Mouse (Mus musculus) cerebellum, postnatal 25 days (tissue): ENCODE measurements around the gene Rfx1.

Experiments used
- DNase-seq, 2 experiments: peaks; one replicate each; pipeline ENCODE4 v3.0.0; 2021; ENCODE audit warnings: mixed read lengths in 2 of 2

Gene Rfx1

GRCm38 (mm10) chr8:84096061-84096460 is 29.4 kb downstream of the Rfx1 start:
- peak in 1 of 2 experiments; percentile 10 for DNase-seq

- DNase-seq = no peak
Observed at GRCm38 (mm10) chr8:84098376-84098775, 31.7 kb downstream of the Rfx1 start.

- peak in 1 of 2 experiments; percentile 42 for DNase-seq
Observed at GRCm38 (mm10) chr8:84101476-84102270, 35.0 kb downstream of the Rfx1 start.

- DNase-seq = peak in 1 of 2 experiments; percentile 55
Observed at GRCm38 (mm10) chr8:84103601-84104000, 37.0 kb downstream of the Rfx1 start.

GRCm38 (mm10) chr8:84104221-84104620 is 37.6 kb downstream of the Rfx1 start:
- DNase-seq = peak in 1 of 2 experiments; percentile 77

DNA sequence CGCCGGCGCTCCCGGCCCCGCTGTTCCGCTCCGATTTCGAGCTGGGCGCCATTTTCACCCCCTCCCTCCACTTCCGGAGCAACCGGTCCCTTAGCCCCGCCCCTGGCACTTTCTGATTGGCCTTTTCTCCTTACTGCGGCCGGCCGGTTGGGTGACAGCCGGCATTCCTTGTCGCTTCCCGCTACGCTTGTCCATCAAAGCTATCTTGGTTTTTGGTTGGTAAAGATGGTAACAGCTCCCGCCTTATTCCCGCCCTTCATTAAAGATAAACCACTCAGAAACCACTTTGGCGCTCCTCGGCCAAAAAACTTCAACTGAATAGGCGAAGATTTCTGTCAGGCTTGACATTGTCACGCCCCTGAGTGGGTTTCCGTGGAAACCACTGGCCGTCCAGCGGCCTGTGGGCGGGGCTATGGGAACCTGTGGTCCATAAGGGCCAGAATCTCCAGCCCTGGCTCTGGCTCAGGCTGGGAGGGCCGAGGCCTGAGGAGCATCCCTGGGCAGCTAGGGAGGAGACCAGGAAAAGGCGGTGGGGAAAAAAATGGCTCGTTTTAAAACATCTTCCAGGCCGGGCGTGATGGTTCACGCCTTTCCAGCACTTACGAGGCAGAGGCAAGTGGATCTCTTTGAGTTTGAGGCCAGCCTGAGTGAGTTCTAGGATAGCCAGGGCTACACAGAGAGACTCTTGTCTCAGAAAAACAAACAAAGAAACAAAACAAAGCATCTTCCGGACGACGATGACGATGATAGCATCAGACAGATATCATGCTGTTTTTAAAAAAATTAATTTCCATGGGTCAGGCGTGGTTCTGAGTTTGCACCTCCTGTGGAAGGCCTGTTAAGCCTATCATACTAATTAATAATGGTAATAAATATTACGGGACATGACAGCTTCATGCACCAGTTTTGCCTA is 38.3 kb downstream of the Rfx1 start, which contains the start of gene Dcaf15:
TSS of gene Dcaf15 (minus strand) at position 72 of the 913 bp plus-strand sequence.
- peak; percentile 97 to 99 for DNase-seq

GRCm38 (mm10) chr8:84105676-84106075 is 39.0 kb downstream of the Rfx1 start:
- no peak for DNase-seq

DNA sequence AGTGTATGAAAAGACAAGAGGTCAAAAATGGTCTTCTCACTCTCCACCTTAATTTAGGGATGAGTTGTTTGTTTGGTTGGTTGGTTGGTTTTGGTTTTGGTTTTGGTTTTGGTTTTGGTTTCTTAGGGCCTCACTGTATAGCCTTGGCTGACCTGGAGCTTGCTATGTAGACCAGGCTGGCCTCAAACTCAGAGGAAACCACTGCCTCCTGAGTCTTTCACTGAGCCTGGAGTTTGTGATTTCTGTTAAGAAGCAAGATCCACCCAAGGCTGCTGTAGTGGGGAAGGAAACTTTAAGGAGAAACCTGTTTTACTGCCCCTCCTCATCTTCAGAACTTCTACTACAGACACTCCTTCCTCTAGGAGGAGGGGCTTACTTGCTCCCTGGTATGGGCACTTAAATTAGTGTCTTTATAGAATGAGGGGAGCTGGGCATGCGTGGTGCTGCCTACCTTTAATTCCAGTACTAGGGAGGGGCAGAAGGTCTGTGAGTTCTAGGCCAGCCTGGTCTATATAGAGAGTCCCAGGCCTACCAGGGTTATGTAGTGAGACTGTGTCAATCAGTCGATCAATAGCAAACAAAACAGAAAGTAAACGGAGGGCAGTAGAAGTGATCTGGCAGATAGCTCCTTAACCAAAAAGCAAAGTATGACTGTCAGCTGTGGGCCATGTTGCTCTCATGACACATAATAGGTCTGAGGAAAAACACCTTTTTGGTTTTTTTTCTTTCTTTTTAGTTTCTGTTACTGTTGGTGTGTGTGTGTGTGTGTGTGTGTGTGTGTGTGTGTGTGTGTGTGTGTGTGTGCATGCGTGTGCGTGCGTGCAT is 39.8 kb downstream of the Rfx1 start:
- no peak for DNase-seq

DNA sequence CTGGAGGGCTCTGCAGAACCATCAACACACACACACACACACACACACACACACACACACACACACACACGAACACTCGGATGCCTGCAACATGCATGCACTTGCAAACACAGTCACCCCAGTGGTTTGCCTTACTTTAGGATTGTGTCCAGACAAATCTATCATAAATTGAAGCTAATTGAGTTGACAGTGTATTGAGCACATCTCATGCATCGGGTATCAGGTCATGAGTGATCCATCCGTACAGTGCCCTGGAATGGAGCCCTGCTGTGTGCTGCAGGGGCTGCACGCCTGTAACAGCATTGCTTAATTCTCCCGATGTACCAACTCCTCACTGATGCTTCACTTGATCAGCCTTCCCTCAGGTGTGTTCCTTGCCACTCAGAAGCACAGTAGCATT is 49.0 kb downstream of the Rfx1 start:
- no peak for DNase-seq

- DNase-seq = no peak
Observed at GRCm38 (mm10) chr8:84122151-84122550, 55.5 kb downstream of the Rfx1 start.

DNA sequence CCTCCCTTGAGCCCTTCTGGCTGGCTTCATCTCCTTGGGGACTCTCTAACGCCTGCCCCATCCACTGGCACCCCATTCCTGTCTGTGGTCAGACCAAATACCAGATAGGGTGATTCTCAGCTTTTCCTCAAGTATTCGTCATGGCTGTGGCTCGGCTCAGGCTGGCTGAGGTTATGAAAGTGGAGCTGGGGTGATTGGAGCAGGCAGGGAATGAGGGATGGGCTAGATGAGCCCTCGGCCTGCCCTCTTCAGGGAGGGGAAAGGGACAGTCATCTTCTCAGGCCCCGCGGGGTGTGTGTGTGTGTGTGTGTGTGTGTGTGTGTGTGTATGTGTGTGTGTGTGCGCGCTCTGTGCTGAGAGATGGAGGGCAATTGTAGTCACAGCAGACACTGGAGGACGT is 59.0 kb downstream of the Rfx1 start, which contains the start of gene Podnl1:
TSS of gene Podnl1 (plus strand) at position 334 of the 400 bp plus-strand sequence.
- DNase-seq = no peak

- no peak for DNase-seq
Observed at GRCm38 (mm10) chr8:84126742-84127141, 60.1 kb downstream of the Rfx1 start.

- DNase-seq = no peak
Observed at GRCm38 (mm10) chr8:84127202-84127901, 60.7 kb downstream of the Rfx1 start.

- DNase-seq = no peak
Observed at GRCm38 (mm10) chr8:84128277-84128676, 61.6 kb downstream of the Rfx1 start.

- peak; percentile 83 to 86 for DNase-seq
Observed at GRCm38 (mm10) chr8:84130806-84131205, 64.2 kb downstream of the Rfx1 start.

DNA sequence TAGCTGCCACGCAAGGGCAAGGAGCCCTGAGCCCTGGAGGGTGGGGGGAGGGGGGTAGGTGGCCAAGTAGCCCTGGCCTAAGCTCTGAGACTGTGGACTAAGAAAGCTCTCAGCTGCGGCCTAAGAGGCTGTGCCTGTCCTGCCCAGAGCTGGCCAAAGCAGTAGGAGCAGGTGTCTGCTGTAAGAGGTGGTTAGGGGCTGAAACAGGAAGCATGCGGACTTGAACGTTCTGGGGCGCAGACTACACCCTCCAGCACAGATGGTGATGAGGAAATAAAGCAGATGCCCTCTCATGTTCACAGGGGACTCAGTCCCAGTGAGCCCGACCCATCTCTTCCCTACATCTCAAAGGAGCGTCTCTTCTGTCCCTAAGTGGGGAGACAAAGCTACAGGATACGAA is 65.6 kb downstream of the Rfx1 start:
- DNase-seq = no peak

DNA sequence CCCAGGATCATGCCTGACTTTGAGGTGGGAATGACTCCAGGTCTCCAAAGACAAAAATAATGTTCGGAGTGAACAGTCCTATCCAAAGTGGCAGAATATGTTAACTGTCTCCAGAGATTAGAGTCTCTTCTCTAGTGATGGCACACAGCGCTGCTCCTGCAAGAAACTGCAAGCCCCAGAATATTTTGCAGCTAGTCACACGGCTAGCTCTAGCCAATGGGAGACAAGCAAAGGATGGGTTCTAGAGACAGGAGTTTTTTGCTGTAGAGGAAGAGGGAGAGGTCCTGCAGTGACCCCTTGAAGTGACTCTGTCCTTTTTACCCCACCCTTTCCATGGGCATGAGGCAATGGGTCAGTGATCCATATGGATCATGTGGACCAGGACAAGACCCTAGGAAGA is 71.2 kb downstream of the Rfx1 start:
- DNase-seq = no peak

DNA sequence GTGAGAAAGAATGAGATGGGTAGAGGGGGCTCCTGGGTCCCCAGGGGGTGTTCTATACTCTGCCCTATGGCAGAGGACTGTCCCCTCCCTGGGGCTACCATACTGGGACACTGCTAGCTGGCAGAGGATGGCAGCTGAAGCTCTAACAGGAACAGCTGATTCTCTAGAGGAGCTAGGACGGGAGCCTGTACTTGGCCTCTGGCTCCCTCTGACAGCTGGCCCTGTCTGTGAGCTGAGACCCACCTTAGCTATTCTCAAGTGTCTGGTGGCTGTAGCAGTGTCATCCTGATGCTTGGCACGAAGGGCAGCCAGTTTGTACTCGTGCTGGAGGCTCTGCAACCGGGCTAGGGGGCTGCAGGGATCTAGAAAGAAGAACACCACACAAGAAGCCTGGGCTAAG is 74.2 kb downstream of the Rfx1 start:
- no peak for DNase-seq

DNA sequence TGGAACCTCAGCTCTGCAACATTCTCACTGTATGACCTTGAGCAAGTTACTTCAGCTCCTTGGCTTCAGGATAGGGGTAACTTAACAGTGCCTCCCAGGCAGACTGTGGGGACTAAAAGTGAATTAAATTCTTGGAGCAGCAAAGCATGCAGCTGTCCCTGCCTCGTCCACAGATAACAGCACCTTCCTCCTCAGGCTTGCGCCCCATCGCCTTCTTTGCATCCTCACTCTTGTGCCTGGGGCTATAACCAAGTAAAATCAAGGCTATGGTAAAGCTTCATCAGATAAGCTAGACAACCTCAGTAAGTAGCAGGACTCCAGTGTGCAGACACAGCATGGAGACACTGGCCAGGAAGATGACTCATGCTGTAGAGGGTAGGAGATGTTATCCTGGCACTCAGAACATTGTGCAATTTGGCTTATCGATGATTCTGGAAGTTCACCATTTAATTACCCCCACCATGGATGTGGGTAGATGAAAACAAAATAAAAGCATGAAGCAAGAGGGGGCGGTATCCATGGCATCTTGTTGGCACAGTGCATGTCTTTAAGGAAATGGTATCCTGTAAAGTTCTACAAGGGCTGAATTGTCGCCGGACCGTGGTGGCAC is 78.1 kb downstream of the Rfx1 start:
- no peak for DNase-seq
